Mouse (Mus musculus) fibroblast of lung, adult 2 months (primary cell): ENCODE data around the gene 3110009E18Rik.

Experiments used
- DNase-seq: peaks from one replicate; pipeline ENCODE4 v3.0.0-alpha.2; 2011; ENCODE audit warnings: low read depth

The 3110009E18Rik gene

DNA sequence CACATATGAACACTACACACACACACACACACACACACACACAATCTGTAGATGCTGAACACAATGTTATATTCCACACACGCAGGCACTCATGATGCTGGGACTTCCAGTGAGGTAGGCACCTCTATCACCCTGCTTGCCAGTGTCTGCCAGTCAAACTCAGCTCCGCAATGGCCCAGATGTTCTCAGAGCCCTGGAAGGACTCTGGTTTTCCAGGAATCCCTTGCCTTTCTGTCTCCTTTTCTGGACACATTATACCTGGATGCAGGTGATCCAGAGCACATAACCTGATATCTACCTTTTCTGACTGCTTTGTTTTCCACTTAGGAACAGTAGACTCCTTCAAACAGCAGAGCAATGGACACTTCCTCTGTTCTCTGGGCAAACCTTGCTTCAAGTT lies 75.7 kb downstream of the 3110009E18Rik start:
- no peak for DNase-seq

DNA sequence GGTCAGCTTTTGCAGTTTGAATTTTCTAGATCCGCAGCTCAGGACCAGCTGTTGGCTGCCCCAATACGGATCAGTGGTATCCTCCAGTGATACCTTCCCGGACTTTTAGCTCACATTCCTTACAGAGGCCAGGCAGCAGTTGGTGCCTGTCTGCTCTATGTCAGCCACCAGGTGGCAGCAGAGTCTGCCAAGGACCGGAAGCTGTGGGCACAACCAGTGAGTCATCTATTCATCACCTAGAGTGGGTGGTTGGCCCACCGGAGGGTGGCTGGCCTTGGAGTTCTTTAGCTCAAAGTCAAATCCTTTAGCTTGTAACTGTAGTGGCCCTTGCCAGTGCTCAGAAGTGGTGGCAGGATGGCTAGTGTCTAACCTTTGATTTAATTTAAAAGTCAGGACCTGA lies 76.2 kb downstream of the 3110009E18Rik start:
- DNase-seq, result peak; percentile 55

DNA sequence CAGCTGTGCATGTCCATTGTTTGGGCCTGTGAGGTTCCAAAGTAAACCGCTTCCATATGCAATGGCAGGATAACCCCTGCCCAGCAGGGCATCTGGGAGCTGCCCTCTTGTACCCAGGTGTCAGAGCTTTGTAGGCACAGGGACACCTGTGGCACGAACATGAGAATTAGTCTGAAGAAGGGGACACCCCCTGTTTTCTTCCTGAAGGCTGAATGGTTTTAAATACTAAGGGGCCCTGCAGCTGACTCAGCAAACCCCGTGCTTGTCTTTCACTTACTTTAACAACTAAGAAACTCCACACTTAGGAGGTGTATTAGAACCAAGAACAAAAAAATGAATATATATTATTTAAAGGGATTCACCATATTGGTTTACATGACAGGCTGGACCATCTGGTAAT lies 77.2 kb downstream of the 3110009E18Rik start:
- no peak for DNase-seq

DNA sequence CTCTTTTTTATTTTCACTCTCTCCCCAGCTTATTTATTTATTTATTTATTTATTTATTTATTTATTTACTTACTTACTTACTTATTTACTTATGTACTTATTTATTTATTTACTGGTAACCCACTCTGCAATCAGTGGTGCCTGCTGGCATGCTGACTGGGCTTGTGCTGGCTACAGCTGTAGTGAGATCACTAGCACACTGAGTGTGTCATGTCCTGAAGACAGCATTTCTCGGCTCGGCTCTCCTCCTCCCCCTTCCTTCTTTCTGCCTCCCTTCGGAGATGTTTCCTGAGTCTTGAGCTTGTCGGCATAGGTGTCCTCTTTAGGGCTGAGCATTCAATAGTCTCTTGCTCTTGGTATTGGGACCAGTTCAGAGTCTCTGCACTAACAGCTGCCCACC lies 78.0 kb downstream of the 3110009E18Rik start:
- no peak for DNase-seq

DNA sequence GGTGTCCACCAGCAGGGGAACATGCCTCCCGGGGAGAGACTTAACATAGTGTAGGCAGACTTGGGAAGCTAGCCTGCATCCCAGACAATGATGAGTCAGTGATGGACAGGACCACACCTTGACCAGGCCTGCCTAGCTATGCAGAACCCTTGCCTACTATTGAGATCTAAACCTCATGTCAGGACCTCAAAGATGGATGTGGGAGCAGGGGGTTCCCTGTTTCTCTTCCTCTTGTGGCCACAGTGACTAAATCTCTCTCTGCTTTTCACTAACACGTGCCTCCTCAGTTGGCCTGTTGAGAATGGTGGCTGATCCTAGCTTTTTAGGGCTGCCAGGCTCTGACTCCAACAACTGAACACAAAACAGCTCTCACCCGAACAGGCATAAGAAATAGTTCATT lies 81.6 kb downstream of the 3110009E18Rik start:
- DNase-seq, result no peak

DNA sequence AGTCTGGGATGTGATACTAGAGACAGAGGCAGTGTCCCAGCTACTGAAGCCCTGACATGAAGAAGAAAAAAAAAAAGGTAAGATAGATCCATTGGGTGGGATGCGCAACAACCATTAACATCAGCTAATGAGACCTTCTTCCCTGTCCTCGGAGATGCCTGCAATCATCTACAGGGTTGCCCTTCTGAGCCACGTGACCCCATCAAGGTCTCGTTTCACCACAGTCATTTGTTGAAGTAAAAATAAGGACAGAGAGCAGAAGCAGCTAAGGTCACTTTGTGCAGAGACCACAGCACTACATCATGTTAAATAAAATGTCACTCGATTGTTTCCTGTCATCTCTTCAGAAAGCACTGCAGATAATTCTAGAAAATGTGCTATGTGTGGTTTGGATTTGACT lies 82.8 kb downstream of the 3110009E18Rik start:
- no peak for DNase-seq

DNA sequence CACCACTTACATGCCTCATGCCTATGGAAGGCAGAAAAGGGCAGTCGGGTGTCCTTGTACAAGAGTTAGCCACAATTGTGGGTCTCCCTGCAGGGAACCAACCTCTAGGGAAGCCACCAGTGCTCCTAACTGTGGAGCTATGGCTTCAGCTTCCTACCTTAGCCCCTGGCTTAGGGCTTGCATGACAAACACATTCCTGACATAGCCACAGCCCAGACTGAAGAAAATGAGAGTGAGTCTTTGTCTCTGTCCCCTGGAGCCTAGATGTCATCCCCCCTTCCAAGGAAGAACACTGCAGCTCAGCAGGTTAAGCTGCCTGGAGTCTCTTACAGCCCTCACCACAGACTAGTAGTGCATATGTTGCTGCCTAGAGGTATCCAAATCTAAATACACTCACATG lies 83.8 kb downstream of the 3110009E18Rik start:
- no peak for DNase-seq

DNA sequence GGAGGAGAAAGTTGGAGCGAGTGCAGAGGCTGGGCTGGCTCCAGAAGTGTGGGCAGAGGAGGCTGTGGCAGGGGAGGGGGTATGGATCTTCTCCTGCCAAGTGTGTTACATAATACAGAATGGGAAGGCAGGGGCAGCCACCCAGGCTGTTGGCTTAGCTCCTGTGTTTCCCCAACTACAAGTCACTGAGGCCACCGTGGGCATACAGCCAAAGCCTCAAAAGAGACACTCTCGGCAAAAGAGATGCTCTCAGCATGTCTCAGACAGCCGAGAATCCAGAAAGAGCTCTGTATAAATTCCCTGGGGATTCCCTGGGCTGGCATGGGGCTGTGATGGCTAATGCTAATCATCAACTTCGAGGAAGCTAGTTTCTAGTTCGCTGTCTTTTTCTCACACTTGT lies 86.6 kb downstream of the 3110009E18Rik start:
- DNase-seq, result peak; percentile 41

DNA sequence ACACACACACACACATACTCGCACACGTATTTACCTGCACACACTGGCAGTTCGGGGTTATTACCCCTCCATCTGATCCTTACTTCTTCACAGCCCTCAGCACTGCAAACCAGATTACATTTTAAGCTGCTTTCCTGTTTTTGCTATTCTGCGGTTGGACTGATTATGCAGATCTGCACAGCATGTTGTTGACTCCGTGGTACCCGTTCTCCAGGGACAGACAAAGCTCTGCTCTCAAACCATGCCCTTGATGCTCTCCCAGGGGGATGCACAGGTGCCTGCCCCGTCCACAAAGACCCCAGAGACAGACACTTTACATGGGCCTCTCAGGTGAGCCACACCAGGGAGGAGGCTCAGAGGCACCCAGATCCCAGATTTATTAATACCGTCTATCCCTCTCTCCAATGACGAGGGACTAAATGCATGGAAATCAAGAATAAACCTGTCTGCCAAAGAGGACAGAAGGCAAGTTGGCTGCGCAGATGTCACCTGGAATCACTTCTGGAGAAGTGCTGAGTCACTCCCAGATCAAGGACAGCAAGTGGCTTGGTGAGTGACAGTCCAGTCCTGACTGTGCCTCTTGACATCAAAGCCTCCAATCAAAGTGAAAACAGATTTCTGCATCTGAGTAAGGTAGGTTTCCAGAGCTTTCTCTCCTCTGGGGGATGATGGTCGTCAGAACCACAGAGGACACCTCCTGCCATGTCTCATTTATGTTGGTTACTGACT lies 87.7 kb downstream of the 3110009E18Rik start:
- DNase-seq, result no peak

DNA sequence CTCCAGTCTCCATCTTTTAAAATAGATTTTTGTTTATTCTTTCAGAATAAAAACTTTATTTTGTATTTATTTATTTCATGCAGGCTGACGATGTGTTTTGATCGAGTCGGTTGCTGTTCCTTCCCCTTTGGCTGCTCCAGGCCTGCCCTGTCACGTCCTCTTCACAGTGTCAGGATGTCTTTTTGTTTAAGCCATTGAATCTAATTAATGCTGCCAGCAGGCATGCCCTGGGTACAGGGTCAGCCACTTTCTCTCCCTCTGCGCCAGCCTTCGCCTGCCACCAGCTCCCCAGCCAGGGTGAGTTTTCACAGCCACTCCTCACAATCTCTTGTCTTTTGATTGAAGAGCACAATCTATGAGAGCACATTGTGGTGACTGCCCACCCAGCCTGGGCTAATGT lies 99.9 kb downstream of the 3110009E18Rik start:
- no peak for DNase-seq

DNA sequence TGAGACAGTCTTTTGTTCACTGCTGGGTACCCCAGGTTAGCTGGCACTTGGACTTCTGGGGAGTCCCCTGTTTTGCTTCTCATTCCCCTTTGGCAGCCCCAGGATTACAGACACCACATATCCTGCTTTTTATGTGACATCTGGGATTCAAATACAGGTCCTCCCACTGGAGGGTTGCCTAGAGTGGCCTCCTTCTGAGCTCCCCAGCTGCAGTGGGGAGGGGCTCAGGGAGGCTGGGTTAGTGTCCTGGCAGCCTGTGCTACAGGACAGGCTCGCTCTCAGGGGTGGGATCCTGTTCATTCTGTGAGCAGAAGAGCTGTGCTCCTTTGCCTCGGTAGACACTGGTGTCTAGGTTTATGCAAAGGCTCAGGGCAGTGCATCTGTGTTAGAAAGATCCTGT lies 100.3 kb downstream of the 3110009E18Rik start:
- no peak for DNase-seq

DNA sequence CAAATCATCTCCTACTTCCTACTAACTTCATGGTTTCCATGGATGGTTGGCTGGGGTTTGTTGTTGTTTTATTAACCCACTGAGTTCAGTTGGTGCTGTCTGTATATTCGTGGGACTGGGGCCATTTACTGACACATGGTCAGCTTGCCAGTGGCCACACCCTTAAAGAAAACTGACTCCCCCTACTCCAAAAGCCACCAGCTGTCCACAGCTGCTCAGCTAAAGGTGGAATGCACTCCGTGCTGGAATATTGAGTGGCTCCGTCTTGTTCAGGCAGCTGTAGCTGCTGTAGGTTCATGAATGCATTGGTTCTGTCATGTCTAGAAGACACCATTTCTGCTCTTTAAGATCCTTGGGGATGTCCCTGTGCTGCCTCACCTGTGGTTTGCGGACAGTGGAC lies 102.6 kb downstream of the 3110009E18Rik start:
- no peak for DNase-seq

DNA sequence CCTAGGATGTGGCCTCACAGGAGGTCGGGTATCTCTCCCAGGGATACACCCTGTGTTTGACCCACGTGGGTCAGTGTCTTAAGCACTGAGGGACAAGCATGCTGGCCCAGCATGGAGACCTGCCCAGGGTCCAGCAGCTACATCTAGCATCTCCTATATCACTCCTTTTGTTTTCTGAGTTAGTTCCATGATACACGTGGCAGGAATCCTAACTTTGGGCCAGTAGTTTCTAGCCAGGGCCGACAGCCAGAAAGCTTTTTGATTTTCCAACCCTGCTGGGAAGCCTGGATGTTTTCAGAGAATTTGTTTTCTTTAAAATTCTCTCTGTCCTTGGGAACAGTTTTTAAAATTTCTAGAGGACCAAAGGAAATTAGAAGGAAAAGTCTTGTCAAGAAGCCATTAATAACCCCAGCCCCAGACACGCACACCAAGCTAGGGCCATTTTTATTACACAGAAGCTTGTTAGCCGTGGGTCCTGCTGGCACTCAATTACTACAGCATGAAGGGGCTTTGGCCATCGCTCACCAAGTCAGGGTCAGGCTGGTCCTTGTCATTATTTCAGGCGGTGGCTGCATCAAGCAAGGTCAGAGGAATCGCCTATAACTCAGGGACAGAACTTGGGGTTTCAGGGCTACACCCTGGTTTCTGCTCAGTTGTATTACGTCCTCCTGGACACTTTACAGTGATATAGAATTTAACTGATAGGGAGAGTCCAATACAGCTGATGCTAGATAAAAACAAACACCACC lies 108.9 kb downstream of the 3110009E18Rik start:
- DNase-seq, result peak; percentile 78

DNA sequence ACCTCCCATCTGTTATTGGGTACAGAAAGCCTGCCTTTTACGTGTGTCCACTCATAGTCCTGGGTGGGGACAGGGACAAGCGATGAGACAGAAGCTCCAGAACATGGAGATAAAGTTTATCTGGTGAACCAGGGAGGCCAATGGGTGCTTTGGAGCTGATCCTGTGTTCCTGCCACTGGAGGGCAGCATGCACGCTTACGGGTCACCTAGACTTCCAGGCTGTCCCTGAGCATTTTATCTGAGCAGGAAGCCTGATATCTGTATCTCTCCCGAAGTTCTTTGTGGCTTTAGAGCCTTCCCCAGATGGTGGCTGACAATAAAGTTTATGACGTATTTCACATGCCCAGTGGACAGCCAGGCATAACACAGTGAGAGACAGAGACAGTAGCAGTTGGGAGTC lies 110.3 kb downstream of the 3110009E18Rik start:
- no peak for DNase-seq

DNA sequence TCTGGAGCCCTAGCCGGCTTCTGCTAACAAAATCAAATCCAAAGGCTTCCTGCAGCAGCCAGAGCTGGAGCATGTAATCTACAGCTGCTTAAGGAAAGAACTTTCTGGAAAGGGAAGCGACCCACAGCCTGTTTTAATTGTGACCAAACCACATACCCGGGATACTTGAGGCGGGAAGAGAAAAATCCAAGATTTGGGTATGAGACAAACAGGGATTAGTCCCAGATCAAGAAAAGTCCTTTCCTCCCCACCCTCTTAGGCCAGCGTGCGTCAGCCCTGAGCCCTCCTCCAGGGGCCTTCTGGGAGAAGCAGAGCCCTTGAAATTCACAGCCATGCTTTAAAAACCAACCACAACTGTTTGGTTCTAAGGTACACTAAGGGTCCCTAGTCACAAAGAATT lies 111.2 kb downstream of the 3110009E18Rik start:
- DNase-seq, result no peak

DNA sequence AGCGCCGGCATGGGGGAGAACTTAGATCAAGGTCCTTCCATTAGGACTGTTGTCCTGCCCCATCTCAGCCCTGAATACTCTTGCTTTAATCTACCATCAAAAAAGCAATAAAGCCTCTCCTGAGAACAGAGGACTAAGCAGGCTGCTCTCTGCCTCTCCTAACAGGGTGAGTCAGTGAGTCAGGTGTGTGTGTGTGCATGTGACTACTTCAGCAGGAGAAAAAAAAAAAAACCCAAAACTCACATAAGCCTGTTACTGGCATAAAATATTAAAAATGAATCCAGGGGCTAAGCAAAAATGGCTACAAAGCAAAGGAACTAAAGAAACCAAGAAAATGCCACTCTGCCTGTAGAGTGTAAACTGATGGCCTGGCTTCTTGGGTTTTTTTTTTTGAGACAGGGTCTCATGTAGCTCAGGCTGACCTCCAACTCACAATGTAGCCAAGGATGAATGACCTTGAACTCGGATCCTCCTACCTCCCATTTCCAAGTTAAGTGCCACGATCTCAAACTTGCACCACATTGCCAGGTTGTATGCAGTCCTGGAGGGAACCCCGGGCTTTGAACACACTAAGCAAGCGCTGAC lies 114.7 kb downstream of the 3110009E18Rik start:
- DNase-seq, result no peak

DNA sequence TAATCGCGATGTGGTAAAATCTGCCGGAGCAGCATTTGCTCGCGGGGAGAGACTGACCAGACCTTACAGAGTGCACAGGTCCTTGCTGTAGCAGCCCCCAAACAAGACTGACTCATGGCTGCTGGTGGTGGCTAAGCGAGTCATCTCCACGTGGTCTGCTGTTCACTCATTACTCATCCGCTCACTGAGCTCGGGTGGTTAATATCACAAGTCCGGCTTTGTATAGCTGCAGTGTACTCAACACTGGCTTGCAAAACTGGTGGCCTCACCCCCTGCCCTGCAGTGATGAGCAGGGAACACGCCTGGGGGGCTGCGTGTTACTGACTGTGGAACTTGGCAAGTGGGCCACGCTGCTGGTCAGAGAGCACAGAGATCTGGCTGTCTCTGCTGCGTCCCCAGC lies 115.4 kb downstream of the 3110009E18Rik start:
- peak; percentile 99 for DNase-seq

DNA sequence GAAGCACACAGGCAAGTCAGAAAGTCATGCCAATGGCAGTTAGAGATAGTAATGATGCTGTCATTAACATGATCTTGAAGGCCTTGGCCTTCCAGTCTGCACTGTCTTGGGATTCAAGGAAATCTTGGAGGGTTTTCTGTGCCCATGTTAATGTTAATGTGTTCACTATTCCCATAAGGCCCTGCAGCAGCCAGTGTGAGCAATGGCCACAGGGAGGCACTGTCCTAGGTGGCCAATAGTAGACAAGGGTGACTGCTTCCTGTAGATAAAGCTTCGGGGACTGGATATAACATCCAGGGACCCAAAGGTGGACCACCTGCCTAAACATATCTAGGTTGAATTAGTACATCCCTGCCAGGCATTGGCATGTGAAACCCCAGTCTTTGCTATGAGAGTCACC lies 116.1 kb downstream of the 3110009E18Rik start:
- no peak for DNase-seq
